Mouse (Mus musculus) megakaryocyte progenitor cell, adult 5-6 weeks (primary cell): ENCODE results near the gene Shisa8. TPM values are rescaled to one million over a fixed set of nuclear protein-coding genes. Genes with fewer than 3 reads are reported as not detected.
A peak's percentile ranks its signal among the peaks of the same experiment; 100 is the strongest.

Experiments
- ATAC-seq: replicated peaks from 2 replicates; pipeline ENCODE4 v1.8.0; 2016; ENCODE audit warnings: mild to moderate bottlenecking, moderate TSS enrichment, inconsistent platforms; ENCODE audit not compliant: poor library complexity
- total RNA-seq, 2 experiments: library from RNA; stranded (forward) in 1 of 2; stranded (reverse) in 1 of 2; fragments of 157-497, 149-512 nt in 1 of 2; fragments of 200-1000 nt in 1 of 2; gene quantifications; 2 replicates each; pipeline versions ENCODE4 v1.2.3 to v1.2.4; 2015 to 2017

Gene Shisa8
- total RNA-seq, 2 experiments from 2014 or later: 0.10 to 3.2 TPM

DNA sequence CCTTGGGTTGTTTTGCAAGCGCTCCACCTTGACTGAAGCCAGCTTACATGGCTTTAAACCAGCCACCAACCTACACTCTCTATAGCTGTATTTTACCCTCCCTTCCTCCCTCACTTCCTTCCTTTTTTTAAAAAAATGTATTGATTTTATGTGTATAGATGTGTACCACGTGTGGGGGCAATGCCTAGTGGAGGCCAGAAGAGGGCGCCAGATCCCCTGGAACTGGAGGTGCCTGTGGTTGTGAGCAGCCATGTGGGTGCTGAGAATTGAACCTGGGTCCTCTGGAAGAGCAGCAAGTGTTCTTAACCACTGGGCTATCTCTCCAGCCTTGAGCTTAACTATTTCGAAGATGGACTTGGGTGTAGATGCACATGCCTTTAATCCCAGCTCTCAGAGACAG, 30.3 kb downstream of the Shisa8 start:
- no peak for ATAC-seq

DNA sequence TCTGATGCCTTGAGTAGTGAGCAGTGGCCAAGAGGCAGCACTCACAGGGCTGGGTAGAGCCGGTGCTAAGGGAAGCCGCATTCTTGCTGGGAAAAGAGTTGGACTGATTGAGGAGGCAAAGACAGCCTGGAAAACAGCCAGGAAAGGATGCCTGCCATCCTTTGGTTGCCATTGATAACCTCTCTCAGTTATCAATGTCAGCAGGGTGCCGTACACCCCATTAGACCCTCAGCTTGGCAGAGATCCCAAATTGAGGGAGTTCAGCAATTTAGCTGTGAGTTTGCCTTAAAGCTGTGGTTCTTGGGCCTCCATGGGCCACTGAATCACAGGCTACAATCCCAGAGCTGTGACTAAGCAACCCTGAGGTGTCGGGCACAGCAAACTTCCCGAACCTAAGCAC, 31.5 kb downstream of the Shisa8 start:
- peak; percentile 29 for ATAC-seq

DNA sequence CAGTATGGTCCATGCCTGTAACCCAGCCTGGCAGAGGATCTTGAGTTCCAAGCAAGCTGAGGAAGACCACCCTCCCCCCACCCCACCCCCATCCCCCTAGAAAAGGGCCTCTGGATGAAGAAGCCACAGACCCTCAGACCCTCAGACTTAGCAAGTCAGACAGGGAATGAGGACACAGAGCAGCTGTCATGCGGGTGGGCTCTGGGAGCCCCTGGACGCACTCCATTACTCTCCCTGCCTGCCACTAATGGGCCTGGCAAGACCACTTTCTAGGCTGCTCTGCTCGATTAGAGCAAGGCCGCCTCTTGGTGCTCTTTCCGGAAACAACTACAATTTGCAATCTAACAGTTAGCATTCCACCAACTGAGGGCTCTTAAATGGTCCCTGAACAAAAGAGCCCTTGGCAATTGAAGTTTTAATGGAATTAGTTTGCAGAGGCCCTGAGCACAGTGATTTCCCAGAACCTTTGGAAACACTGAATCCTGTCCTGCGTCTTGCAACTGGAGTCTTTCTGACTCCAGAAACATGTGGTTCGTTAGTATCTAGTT, 34.8 kb downstream of the Shisa8 start:
- ATAC-seq: no peak

- no peak for ATAC-seq
Observed at GRCm38 (mm10) chr15:82175091-82175490, 37.5 kb downstream of the Shisa8 start.

DNA sequence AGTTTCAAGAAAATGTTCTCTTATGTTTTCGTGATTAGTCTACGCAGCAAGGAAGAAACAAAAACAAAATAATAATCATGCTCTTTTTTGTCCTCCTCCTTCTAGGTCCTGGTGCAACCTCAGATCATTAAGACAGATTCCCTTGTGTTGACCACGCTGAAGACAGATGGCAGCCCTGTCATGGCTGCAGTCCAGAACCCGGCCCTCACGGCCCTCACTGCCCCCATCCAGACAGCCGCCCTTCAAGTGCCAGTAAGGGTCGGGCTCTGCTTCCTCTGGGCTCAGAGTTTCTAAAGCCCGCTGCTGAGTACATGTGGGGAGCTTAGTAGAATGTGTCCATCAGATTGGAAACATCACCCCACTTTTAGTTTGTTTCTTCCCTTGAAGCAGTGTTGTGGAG, 40.0 kb downstream of the Shisa8 start:
- no peak for ATAC-seq

DNA sequence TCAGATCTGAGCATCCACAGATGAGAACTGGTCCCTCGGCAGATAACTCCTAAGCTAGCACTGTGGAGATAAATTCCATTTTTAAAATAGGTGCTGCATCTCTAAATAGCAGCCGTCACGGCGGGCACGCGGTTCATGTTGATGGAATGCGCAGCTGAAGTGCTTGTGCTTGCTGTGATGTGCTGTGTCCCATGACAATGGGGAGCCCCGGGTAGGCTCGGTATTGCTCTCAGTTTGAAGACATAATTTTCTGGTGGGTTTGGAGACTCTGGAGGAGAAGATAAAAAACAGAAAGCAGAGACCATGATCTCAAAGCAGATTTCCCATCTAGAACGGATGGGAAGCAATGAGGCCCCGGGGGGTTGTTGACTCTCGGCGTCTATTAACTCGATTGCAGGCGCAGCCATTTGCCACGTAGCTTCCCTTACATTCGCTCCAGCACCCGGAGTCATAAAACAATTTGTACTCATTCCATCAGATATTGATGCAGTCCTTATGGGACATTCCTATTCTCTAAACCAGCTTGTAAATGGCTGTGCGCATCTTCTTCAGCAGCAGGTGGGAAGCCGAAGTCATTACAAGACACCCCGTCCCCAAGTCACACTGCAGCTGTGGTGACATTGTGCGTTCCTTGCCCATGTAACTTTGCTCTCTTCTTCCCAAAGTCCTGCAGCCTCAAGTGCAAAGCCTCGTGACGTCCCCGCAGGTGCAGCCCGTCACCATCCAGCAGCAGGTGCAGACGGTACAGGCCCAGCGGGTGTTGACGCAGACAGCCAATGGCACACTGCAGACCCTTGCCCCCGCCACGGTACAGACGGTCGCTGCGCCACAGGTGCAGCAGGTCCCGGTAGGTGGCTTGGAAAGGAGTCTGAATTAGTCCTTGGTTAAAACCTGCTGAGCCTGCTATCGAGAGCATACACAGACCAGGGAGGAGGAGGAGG, 41.9 kb downstream of the Shisa8 start:
- ATAC-seq: no peak

DNA sequence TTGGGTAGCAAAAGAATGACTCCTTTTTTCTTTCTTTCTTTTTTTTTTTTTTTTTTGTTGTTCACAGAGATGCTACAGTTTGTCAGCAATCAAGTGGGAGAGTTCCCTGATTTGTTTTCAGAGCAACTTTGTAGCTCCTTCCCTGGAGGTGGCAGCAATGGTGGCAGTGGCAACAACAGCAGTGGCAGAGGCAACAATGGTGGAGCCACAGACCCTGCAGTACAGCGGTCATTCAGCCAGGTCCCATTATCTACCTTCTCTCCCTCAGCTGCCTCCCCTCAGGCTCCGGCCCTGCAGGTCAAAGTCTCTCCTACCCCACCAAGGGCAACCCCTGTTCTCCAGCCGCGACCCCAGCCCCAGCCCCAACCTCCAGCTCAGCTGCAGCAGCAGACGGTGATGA, 42.9 kb downstream of the Shisa8 start:
- no peak for ATAC-seq

DNA sequence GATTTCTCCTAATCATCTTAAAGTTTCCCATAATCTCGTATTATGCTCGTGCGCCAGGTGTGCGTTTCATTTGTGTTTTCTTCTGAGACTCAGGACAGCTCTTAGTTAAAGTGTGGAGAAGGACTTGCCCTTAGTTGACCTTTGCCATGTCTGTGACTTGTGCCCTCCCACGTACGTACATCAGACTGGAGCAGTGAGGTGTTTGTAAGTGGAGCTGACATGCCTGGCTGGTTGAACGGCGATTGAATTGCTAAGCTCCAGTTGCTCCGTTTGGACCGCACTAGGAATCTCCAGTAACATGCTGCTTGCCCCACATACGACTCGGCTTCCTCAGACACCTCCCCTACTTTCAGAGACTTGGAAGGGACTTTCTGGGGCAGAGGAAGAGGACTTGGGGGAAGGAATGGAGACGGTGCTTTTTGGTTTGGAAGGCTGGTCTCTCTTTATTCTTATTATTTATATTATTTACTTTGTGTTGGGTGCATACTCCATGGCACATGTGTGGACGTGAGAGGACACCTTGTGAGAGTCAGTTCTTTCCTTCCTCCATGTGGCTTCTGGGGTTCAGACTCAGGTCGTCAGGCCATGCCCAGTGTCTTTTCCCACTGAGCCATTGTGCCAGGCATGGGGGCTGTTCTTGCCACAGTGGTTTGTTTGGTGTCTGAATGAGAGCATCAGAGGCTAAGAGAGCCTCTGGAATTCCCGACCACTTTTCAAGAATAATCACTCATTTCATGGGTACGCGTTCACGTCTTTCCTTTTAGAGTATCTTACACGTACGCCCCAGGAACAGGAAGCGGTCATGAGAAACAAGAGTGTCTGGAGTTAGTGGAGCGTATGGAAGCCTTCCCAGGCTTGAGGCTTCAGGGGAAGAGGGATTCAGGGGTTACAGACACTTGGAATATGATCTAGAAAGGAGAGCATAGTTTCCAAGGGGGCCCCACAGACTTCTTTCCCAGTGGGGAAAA, 45.1 kb downstream of the Shisa8 start:
- ATAC-seq: no peak

GRCm38 (mm10) chr15:82166240-82167100, 46.1 kb downstream of the Shisa8 start:
- peak; percentile 34 for ATAC-seq

DNA sequence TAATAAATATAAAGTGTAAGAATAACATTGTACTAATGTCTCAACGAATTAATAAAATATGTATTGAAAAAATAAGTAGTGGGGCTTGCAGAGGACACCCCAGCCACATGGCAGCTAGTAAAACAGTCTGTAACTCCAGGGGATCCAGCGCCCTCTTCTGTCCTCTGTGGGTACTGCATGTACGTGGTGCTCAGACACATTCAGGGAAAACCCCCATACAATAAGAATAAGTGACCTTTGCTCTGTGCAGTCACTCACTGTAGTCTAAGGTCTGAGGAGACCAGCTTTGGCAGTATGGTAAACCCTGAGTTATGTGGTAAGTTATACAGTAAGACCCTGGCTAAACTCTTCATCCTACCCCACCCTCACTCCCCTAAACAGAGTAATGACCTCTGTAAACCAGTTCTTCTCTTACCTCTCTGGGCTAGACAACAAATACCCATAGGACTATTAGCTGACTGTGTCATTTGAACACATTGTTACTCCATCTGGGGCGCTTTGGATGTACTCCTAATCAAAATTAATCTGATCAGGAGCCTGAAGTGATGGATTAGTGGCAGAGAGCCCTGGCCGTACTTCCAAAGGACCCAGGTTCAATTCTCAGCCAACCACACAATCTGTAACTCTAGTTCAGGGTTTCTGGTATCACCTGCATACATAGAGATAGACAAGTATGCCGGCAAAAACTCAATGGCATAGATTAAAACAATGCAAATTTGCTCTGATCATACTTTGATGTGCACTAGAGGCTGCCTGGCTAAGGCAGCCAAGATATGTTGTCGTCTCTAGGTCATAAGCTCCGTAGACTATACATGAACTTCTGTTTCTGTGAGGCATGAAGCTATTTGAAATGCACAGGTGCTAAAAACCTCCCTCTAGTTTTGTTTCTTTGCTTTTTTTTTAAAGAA, 47.0 kb downstream of the Shisa8 start:
- peak; percentile 74 for ATAC-seq

DNA sequence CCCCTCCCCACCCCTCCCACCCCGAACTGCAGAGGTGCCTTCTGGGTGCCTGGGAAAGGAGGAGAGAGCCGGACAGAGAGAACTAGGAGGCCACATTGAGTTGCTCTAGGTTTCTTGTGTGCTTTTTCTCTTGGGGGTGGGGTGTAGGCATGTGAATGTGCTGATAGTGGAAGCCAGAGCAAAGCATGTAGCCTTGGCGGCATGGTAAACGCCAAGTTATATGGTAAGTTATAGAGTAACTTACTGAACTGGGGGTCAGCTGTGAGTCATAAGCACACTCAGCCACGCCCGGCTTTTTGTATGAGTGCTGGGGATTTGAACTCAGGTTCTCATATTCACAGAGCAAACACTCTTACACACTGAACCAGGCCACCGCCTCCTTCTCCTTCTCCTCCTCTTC, 48.1 kb downstream of the Shisa8 start:
- no peak; the same call in 1 of the 2 replicates for ATAC-seq

- ATAC-seq: peak; percentile 57
Observed at GRCm38 (mm10) chr15:82164061-82164399, 48.6 kb downstream of the Shisa8 start.

- peak; percentile 21 for ATAC-seq
Observed at GRCm38 (mm10) chr15:82163356-82164060, 49.1 kb downstream of the Shisa8 start.

GRCm38 (mm10) chr15:82161965-82162600, 50.5 kb downstream of the Shisa8 start:
- ATAC-seq: no peak

DNA sequence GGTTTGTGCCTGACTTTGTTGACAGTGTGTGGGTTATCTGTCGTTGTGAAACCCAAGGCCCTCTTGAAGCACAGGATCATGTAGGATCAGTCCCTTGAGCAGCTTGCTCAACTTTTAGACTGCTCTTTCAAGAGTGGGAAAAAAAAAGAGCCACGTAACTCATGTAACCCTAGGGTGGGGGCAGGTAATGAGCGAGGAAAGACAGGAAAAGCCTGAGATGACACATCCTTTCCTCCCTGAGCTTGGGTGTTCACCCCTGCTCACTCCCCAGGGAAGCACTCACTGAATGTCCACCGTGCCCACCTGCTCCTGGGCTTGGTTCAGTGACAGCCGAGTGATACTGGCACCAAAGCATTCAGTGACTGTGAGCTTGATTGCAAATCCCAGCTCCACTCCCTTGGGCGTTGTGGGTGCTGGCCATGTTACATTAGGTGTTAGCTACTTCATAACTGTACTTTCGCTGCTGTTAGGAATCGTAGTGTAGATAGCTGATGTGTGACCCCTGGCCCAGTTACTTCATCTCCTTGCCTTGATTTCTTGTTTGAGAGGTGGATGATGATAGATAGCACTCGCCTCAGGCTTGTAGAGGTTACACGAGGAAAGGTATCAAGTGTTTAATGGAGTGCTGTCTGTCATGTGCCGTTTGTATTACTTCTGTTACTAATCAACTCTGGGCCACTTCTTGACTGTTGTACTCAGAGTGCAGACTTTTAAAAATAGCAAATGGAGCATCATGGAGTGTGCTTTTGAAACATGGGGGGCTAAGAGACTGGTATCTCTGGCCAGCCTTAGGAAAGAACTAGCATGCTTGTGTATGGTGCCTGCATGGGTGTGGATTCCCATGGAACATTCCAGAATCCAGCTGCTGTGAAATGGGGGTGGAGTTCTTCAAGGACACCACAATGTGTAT, 51.6 kb downstream of the Shisa8 start:
- no peak for ATAC-seq

- ATAC-seq: no peak
Observed at GRCm38 (mm10) chr15:82159471-82159870, 53.1 kb downstream of the Shisa8 start.
